Mouse (Mus musculus) embryonic facial prominence, embryonic 12.5 days (tissue): ENCODE measurements around the gene Pnmal2. TPM values are rescaled to one million over a fixed set of nuclear protein-coding genes. Genes with fewer than 3 reads are reported as not detected.
A peak's percentile ranks its signal among the peaks of the same experiment; 100 is the strongest.

Source experiments
- ATAC-seq: fragments of 200-750 bp; cut with Nextera tagmentation; 2 replicates; pipeline ENCODE4 v1.8.0; 2017; ENCODE audit not compliant: insufficient number of reproducible peaks, insufficient read depth, low FRiP score, low TSS enrichment
- H3K27ac ChIP-seq: fragments of 300-500 bp; sonication (generic); 2 replicates; pipeline ENCODE4 v1.5.1; 2016; ENCODE audit warnings: mild to moderate bottlenecking
- H3K27me3 ChIP-seq: fragments of 300-500 bp; sonication (generic); 2 replicates; pipeline ENCODE4 v1.6.1; 2016; ENCODE audit warnings: mild to moderate bottlenecking, moderate library complexity
- H3K36me3 ChIP-seq: fragments of 300-500 bp; sonication (generic); 2 replicates; pipeline ENCODE4 v1.6.1; 2016; ENCODE audit warnings: mild to moderate bottlenecking
- H3K4me1 ChIP-seq: fragments of 300-500 bp; sonication (generic); 2 replicates; pipeline ENCODE4 v1.6.1; 2016
- H3K4me2 ChIP-seq: fragments of 300-500 bp; sonication (generic); replicated peaks from 2 replicates; pipeline ENCODE4 v1.6.1; 2016; ENCODE audit warnings: mild to moderate bottlenecking, moderate library complexity
- H3K4me3 ChIP-seq: fragments of 300-500 bp; sonication (generic); 2 replicates; pipeline ENCODE4 v1.5.1; 2016; ENCODE audit warnings: mild to moderate bottlenecking
- H3K9ac ChIP-seq: fragments of 300-500 bp; sonication (generic); 2 replicates; pipeline ENCODE4 v1.6.1; 2016; ENCODE audit warnings: mild to moderate bottlenecking, moderate library complexity
- H3K9me3 ChIP-seq: fragments of 300-500 bp; sonication (generic); 2 replicates; pipeline ENCODE4 v1.6.1; 2016; ENCODE audit warnings: mild to moderate bottlenecking, moderate library complexity
- WGBS: fragments of 180-500 bp; shearing (Covaris S2); methylation state at CpG from one replicate; pipeline ENCODE4 v1.1.7; 2016; 5-methylcytosine and 5-hydroxymethylcytosine counted together
- polyA plus RNA-seq: library from polyadenylated mRNA; unstranded; fragments of >200 nt; fragmentation: Nextera tagmentation; extraction: Ambion mirVana; gene quantifications from 2 replicates; pipeline ENCODE4 v1.2.1, GENCODE M21; 2016

Pnmal2 gene
- polyA plus RNA-seq, 1 experiment from 2014 or later: 16.6 TPM

DNA sequence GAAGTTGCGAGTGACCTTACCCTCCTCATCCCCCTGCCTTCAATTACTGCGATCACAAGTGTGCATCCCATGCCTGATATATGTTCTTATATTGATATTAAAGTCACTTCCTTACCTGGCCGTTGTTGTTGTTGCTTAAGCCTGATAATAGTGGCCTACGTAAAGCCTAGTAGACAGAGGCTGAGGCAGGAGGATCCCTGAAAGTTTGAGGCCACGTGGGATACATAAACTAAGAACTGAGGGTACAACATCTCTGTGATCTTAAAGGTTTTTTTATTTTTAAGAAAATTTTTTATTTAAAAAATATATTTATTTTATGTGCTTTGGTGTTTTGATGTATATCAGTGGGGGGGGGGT is 47.9 kb downstream of the Pnmal2 start, which contains the start of gene Ccdc8:
Gene Ccdc8, plus strand, starts transcription at position 258 of the 357 bp plus-strand sequence.
- Histone ChIP-seq H3K27me3 (no peaks in the 10 kb centered on the region), H3K9me3 (no peaks in the 10 kb centered on the region), H3K9ac (peak within 1 kb of the TSS; percentile 77), H3K27ac (peak within 1 kb of the TSS; percentile 91), H3K4me2 (peak within 1 kb of the TSS; percentile 72), H3K36me3 (peaks cover 12% of the 10 kb centered on the region), H3K4me1 (peaks cover 63% of the 10 kb centered on the region), H3K4me3 (peak within 1 kb of the TSS; percentile 69)
- no peak for ATAC-seq
- 92% methylated on average over 5 of the region's 5 CpGs for WGBS

DNA sequence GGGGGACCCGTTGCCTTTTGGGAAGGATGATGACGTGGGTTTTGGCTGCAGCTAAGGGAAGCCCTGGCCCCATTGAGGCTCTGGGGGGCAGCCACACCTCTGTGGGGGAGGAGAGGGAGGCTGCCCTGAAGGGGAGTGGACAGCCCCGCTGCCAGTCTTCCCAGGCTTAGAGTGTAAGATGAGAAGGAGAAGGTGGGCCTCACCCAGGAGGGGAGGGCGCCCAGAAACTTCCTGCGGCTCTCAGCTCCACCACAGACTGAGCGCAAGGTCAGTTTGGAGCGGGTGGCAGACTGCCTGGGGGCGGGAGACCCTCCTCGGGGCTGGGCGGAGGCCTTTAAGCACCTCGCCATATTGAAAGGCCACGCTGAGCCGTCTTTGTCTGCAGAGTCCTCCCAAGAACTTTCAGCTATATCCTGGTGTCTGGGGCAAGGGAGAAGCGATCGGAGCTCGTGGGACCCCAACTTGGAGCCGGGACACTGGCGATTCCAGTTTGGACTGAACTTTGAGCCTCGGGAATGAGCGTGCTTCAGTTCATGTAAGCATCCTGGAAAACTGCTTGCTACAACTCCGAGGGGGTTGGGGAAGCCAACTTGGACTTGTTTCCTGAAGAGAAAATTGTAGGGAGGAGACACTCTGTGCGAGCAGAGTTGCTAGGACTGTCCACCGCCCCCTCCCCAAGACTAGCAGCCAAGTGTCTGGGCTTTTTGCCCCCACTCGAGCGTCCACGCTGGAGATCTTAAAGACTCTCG is 49.3 kb downstream of the Pnmal2 start:
- whole genome bisulfite sequencing: under 1% methylated on average over 27 of the region's 27 CpGs
- ATAC-seq: peak; percentile 95
- peak overlapping the region; percentile 72 for H3K4me2 ChIP-seq
- peak overlapping the region; percentile 77 for H3K9ac ChIP-seq
- H3K36me3 ChIP-seq: peaks cover 18% of the 10 kb centered on the region
- peak overlapping the region; percentile 69 for H3K4me3 ChIP-seq
- no peaks in the 10 kb centered on the region for H3K27me3 ChIP-seq
- no peaks in the 10 kb centered on the region for H3K9me3 ChIP-seq
- peaks cover 54% of the 10 kb centered on the region for H3K4me1 ChIP-seq
- peak overlapping the region; percentile 80 for H3K27ac ChIP-seq

DNA sequence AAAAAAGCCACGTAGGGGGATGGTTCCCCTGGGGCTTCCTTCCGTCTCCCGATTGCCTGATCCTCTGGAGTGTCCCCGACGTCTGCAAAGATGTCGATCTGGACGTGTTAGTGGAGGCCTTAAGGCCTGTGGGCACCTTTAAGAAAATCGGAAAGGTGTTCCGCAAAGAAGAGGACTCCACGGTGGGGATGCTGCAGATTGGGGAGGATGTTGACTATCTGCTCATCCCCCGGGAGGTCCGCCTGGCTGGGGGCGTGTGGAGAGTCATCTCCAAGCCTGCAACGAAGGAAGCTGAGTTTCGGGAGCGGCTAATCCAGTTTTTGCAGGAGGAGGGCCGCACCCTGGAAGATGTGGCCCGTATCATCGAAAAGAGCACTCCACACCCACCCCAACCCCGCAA is 49.9 kb downstream of the Pnmal2 start:
- Histone ChIP-seq H3K36me3 (peaks cover 20% of the 10 kb centered on the region), H3K27ac (peak overlapping the region; percentile 80), H3K4me2 (peak overlapping the region; percentile 72), H3K4me1 (peaks cover 54% of the 10 kb centered on the region), H3K9ac (peak overlapping the region; percentile 77), H3K9me3 (no peaks in the 10 kb centered on the region), H3K27me3 (no peaks in the 10 kb centered on the region), H3K4me3 (peak overlapping the region; percentile 69)
- whole genome bisulfite sequencing: 6% methylated on average over 20 of the region's 20 CpGs
- ATAC-seq: no peak

DNA sequence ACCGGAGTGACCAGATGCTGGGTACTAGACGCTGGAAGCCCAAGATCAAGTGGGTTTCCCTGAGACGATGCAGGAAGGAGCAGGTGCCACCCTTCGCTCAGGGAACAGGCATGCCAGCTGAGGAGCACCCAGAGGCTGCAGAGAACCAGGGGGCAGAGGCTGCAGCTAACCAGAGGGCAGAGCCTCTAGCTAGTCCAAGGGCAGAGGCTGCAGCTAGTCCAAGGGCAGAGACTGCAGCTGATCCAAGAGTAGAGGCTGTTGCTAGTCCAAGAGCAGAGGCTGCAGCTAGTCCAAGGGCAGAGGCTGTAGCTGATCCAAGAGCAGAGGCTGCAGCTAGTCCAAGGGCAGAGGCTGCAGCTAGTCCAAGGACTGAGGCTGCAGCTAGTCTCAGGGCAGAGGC is 50.9 kb downstream of the Pnmal2 start:
- Histone ChIP-seq H3K9me3 (no peaks in the 10 kb centered on the region), H3K36me3 (peaks cover 24% of the 10 kb centered on the region), H3K9ac (peak overlapping the region; percentile 77), H3K27ac (no peak overlapping the region), H3K4me1 (peaks cover 52% of the 10 kb centered on the region), H3K4me3 (peak overlapping the region; percentile 69), H3K27me3 (no peaks in the 10 kb centered on the region), H3K4me2 (peak overlapping the region; percentile 72)
- WGBS: 92% methylated on average over 4 of the region's 4 CpGs
- no peak for ATAC-seq

Other genes with a start within 250 kb of the Pnmal2 start
- not detected in 2 replicates for gene Ceacam9, start 222.8 kb upstream of the Pnmal2 start, polyA plus RNA-seq
- gene Ap2s1, start 206.3 kb upstream of the Pnmal2 start, polyA plus RNA-seq: 261 and 274 TPM in 2 replicates
- 33.3 and 34.0 TPM in 2 replicates for gene Slc1a5, start 163.3 kb upstream of the Pnmal2 start, polyA plus RNA-seq
- 149 and 152 TPM in 2 replicates for gene Strn4, start 128.8 kb upstream of the Pnmal2 start, polyA plus RNA-seq
- gene Fkrp, start 128.0 kb upstream of the Pnmal2 start, polyA plus RNA-seq: 31.4 and 33.6 TPM in 2 replicates
- 15.3 and 16.8 TPM in 2 replicates for gene Prkd2, start 101.8 kb upstream of the Pnmal2 start, polyA plus RNA-seq
- gene Dact3, start 69.4 kb upstream of the Pnmal2 start, polyA plus RNA-seq: 13.4 and 14.6 TPM in 2 replicates
- 21.5 and 22.7 TPM in 2 replicates for gene Gng8, start 52.9 kb upstream of the Pnmal2 start, polyA plus RNA-seq
- 1.7 and 2.2 TPM in 2 replicates for gene Ptgir, start 38.2 kb upstream of the Pnmal2 start, polyA plus RNA-seq
- gene Calm3, start 20.6 kb upstream of the Pnmal2 start, polyA plus RNA-seq: 123 and 134 TPM in 2 replicates
- gene Pnmal1, start 15.0 kb downstream of the Pnmal2 start, polyA plus RNA-seq: 2.8 and 3.6 TPM in 2 replicates
- 0.36 and 0.41 TPM in 2 replicates for gene Gm42372, start 38.4 kb downstream of the Pnmal2 start, polyA plus RNA-seq
- gene Ccdc8, start 48.0 kb downstream of the Pnmal2 start, polyA plus RNA-seq: 21.6 and 26.2 TPM in 2 replicates
- gene Ppp5c, start 83.2 kb downstream of the Pnmal2 start, polyA plus RNA-seq: 110 TPM in 2 replicates
- 10.7 and 13.0 TPM in 2 replicates for gene Hif3a, start 117.7 kb downstream of the Pnmal2 start, polyA plus RNA-seq
- gene Psg16, start 129.4 kb downstream of the Pnmal2 start, polyA plus RNA-seq: 0.13 and 0.14 TPM in 2 replicates
- gene Ceacam3, start 205.6 kb downstream of the Pnmal2 start, polyA plus RNA-seq: not detected in 2 replicates